Mouse (Mus musculus): Measurements from ENCODE around the gene Rps6kl1.
"Not testable (repeated sequence)": the region's sequence is repeated elsewhere in the genome, so short reads cannot be mapped to it uniquely, and the experiment has no call there.

Gene Rps6kl1

DNA sequence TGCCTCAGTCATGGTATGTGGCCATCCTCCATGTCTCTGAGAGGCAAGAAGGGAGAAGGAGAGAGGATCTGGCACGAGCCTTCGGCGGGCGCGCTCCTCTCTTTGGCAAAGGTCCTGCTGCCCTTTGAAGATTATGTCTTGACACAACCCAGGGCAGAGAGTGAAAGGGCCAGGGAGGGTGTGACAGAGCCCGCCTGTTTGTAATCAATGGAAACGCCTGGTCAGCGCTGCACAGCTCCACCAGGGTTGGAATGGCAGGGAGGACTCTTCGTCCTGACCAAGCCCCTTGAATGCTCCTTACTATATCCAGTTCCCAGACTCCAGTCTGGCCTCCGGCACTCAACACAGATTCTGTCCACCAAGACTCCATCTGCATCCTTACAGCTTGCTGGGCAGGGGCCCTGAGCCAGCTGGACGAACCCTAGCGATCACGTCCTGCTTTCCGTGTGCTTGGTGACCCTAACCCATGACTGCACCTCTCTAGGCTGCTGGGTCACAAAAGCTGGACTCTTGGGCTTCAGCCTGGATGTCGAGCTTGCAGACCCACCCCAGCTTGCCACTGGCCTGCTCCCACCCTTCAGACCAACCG lies 24.1 kb upstream of the Rps6kl1 start:
- DNase-seq, result peak; percentile 19

- DNase-seq, result no peak
These were observed 23.0 kb upstream of the Rps6kl1 start for GRCm38 (mm10) chr12:85174016-85174415.

DNA sequence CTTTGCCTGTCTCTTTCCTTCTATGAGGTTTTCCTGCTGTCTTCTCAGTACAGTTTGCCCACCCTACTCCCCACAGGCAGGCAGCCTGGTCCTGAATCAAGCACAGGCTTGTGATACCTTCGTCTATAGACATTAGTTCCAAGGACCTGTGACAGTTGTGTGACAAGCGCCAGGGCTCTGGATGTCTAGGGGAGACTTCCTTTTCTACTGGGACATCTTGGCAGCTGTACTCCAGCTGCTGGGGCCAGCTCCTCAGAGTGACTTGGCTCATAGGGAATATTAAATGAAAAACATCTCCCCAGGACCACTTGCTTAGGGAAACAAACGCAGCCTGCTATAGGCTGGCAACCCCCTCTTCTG lies 19.9 kb upstream of the Rps6kl1 start:
- DNase-seq, result no peak

DNA sequence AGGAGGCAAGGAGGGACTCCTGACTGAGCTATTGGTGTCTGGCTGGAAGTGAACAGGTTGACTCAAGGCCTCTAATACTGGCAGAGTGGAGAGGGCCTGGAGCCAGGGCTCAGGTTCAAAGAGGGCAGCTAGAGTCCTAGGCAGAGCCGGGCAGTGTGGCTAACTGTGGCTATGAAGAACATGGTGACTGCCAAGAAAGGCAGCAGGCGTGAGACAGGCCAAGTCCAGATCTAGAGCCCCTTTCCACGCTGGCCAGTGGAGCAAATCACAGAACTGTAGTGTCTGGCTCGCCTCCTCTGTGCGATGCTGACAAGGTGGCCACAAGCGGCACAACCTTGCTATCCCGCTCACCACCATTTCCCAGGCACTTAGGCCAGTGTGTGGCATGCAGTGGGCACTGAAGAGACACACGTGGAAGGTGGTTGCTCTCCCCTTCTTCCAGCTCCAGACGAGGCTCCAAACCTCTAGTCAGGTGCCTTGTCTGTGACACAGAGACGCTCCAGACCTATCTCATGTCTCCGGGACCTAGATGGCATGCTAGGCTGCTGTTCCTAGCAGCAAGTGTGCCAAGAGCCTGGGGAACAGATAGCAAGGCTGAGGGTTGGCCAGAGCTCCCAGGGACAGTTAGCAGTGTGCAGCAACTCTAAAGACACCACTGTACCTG lies 19.4 kb upstream of the Rps6kl1 start:
- no peak for DNase-seq

DNA sequence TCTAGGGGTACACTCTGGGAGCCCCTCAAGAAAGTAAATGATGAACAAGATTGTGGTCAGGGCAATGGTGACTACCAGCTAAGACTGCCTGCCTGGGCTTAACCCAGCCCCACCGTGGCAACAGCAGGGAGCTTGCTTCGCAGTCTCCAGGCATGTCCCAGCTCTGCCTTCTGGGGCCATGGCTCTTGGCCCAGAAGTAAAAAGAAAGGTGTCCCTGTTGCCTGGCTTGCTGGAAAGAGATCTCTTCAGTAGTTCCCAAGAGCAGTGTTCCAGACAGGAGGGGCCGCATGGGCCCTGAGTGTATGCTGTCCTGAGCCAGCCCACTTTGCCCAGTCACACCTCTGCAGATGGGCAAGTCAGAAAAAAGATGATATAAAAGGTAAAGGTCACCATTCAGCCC lies 18.8 kb upstream of the Rps6kl1 start:
- DNase-seq, result no peak

- DNase-seq, result peak; percentile 93
These were observed 18.2 kb upstream of the Rps6kl1 start for GRCm38 (mm10) chr12:85169117-85169858.

- no peak for DNase-seq
These were observed 15.6 kb upstream of the Rps6kl1 start for GRCm38 (mm10) chr12:85166631-85167030.

GRCm38 (mm10) chr12:85164996-85165395 lies 13.9 kb upstream of the Rps6kl1 start:
- no peak for DNase-seq

DNA sequence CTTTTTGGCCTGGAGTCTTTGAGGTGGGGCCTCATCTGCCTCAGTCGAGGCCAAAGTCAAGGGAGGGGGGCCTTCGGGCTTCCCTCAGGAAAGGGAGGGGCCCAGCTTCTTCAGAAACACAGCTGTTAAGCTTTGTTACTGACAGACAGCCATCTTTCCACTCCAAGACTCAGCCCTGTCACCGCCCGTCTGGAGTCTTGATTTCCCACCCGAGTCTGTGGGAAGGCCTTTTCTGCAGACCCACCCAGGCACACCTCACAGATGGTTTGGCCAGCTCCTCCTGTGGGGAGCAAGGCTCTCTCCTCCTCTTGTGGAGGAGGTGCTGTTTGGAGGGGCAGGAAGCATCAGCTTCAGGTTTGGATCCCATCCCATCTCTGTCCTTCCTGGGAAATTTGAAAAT lies 8.5 kb upstream of the Rps6kl1 start:
- DNase-seq, result no peak

DNA sequence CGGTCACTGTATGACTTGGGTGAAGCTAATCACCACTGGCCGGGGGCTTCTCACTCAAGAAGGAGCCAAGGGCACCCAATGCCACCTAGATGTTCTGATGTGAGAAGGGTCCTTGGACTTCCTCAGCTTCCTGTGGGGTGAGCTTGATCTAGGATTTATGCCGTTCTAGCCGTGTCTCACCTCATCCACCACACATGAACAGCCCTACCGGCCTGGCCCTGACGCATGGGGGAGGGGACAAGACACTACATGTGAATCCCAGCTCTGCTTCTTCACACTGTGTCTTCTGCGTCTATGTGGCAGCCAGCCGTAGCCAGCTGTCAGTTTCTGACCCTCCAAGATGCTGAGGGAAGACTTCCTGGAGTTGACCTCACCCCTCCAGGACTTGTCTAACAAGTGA lies 7.7 kb upstream of the Rps6kl1 start:
- no peak for DNase-seq

DNA sequence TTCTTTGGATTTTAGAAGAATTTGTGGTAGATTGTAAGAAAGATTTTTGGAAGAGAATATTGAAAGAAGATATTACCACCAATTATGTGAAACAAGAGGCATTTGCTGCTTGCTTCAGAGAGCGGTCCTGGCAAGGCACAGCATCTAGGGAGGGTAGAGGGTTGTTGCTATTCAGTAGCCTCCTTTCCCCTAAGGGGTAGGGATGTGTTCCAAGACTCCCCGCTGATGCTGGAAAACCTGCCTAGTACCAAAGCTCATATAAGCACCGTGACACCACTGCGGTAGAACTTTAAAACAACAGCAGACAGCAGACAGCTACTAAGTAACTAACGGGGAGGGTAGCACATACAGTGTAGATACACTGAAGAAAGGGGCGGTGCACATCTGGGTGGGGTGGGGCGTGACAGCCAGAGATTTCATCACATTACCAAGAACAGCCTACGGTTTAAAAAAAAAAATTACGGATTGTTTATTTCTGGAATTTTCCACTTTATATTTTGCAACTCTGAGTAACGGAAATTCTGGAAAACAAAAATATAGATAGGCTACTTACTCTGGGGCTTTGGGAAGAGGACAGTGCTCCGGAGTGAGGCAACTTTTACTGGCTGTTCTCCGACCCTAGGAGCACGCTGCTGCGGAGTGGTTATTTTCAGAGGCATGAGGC lies 6.9 kb upstream of the Rps6kl1 start:
- DNase-seq, result no peak

- DNase-seq, result no peak
These were observed 5.3 kb upstream of the Rps6kl1 start for GRCm38 (mm10) chr12:85156324-85156723.

GRCm38 (mm10) chr12:85153011-85153410 lies 1.9 kb upstream of the Rps6kl1 start:
- DNase-seq, result no peak

GRCm38 (mm10) chr12:85150321-85151001 lies 603 bp downstream of the Rps6kl1 start:
- DNase-seq, result no peak

GRCm38 (mm10) chr12:85146881-85147280 lies 4.2 kb downstream of the Rps6kl1 start:
- DNase-seq, result no peak

DNA sequence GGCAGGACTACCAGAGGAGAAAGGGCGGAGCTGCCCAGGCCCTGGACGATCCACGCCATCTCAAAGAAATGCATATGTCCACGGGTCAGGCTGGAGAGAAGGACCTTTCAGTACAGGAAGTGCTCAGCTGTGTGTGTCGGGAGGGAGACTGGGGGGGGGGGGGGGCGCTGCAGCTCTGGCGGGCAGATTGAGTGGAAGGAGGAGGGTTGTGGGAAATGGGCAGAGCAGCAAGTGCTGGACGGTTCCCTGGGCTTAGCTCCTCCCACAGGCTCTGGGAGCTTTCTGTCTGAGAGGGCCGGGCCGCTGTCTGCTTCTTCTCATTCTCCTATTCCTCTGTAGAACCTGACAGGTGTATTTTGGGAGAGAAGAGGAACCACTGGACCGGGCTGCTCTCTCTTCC lies 4.7 kb downstream of the Rps6kl1 start:
- no peak for DNase-seq

GRCm38 (mm10) chr12:85145630-85146029 lies 5.4 kb downstream of the Rps6kl1 start:
- peak; percentile 42 for DNase-seq

GRCm38 (mm10) chr12:85144821-85145220 lies 6.2 kb downstream of the Rps6kl1 start:
- DNase-seq, result no peak

DNA sequence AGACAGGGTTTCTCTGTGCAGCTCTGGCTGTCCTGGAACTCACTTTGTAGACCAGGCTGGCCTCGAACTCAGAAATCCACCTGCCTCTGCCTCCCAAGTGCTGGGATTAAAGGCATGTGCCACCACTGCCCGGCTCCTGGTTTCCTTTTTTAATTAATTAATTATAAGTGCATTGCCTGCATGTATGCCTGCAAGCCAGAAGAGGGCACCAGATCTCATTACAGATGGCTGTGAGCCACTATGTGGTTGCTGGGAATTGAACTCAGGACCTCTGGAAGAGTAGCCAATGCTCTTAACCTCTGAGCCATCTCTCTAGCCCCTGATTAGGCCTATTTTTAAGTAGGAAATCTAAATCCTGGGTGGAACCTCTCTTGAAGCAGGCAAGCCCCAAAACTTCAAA lies 6.8 kb downstream of the Rps6kl1 start:
- not testable (repeated sequence) for DNase-seq

GRCm38 (mm10) chr12:85142803-85143202 lies 8.3 kb downstream of the Rps6kl1 start:
- DNase-seq, result peak; percentile 93

- DNase-seq, result no peak
These were observed 10.0 kb downstream of the Rps6kl1 start for GRCm38 (mm10) chr12:85141096-85141495.

DNA sequence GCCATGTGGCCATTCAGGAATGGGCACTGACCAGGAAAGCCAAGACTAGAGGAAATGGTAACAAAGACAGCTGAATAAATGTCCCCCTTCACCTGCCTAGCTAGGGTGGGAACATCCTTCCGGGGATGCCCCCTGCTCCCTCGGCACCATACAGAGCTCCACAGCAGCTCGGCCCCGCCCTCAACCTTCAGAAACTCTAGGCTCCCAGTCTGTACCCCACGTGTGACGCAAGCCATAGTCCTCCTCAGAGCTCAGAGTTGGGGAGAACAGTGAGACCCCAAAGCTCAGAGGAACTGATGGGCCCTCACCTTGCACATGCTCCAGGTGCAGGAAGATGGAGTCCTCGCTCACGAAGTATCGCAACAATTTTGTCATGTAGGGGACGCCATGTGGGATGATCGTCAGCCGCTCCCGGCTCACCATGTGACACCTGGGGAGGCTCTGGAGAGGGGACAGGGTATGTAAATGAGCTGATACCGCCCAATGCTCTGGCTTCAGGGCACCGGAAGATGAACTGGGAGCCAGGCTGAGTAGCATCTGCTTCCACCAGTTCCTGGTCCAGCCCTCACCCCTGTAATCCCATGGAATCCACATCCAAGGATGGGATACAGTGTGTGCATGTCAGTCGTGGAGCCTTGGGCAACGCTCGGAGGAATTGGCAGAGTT lies 10.9 kb downstream of the Rps6kl1 start:
- DNase-seq, result no peak

- no peak for DNase-seq
These were observed 14.4 kb downstream of the Rps6kl1 start for GRCm38 (mm10) chr12:85136627-85137026.
